Mouse (Mus musculus) G1E-ER4 (cell line): ENCODE measurements around the gene H2-Q4. TPM values are rescaled to one million over a fixed set of nuclear protein-coding genes. Genes with fewer than 3 reads are reported as not detected.
"Not testable (repeated sequence)": the region's sequence is repeated elsewhere in the genome, so short reads cannot be mapped to it uniquely, and the experiment has no call there.

Experiments used
- GATA1 ChIP-seq: IDR thresholded peaks from one replicate; pipeline ENCODE4 v1.8.0; 2012; ENCODE audit warnings: low read length, inconsistent platforms
- polyA plus RNA-seq: library from polyadenylated mRNA; stranded (reverse); fragments of >175 nt; gene quantifications from 2 replicates; pipeline ENCODE4 v1.2.3, GENCODE M21; 2012

The H2-Q4 gene
- not detected in 2 replicates for polyA plus RNA-seq

- TF ChIP-seq GATA1 = no peak
Observed at GRCm38 (mm10) chr17:35379369-35379728, at the start of gene H2-Q4. Gene H2-Q4, plus strand, starts transcription at chr17:35379617.

- no peak for TF ChIP-seq GATA1
Observed at GRCm38 (mm10) chr17:35342071-35342671, 37.2 kb upstream of the H2-Q4 start, which contains the start of gene H2-Q2. Gene H2-Q2, plus strand, starts transcription at chr17:35342242.

- no peak for TF ChIP-seq GATA1
Observed at GRCm38 (mm10) chr17:35342711-35343476, 36.5 kb upstream of the H2-Q4 start.

- no peak for TF ChIP-seq GATA1
Observed at GRCm38 (mm10) chr17:35354071-35354470, 25.3 kb upstream of the H2-Q4 start.

GRCm38 (mm10) chr17:35357086-35357485, 22.3 kb upstream of the H2-Q4 start:
- no peak for TF ChIP-seq GATA1

GRCm38 (mm10) chr17:35358763-35359469, 20.5 kb upstream of the H2-Q4 start:
- no peak for TF ChIP-seq GATA1

GRCm38 (mm10) chr17:35359470-35359862, 20.0 kb upstream of the H2-Q4 start:
- TF ChIP-seq GATA1 = no peak

- TF ChIP-seq GATA1 = no peak
Observed at GRCm38 (mm10) chr17:35379729-35380451, 473 bp downstream of the H2-Q4 start.

- no peak for TF ChIP-seq GATA1
Observed at GRCm38 (mm10) chr17:35418772-35419171, 39.4 kb downstream of the H2-Q4 start.

GRCm38 (mm10) chr17:35424624-35425416, 45.4 kb downstream of the H2-Q4 start, which contains the start of gene H2-Q6:
Gene H2-Q6, plus strand, starts transcription at chr17:35424850.
- TF ChIP-seq GATA1 = not testable (repeated sequence)

Other genes with a start within 250 kb of the H2-Q4 start
- gene Apom, start 247.6 kb upstream of the H2-Q4 start, polyA plus RNA-seq = 0.23 and 0.27 TPM in 2 replicates
- gene Bag6, start 244.4 kb upstream of the H2-Q4 start, polyA plus RNA-seq = 685 and 826 TPM in 2 replicates
- gene Prrc2a, start 214.7 kb upstream of the H2-Q4 start, polyA plus RNA-seq = 1,478 and 1,496 TPM in 2 replicates
- gene Aif1, start 203.5 kb upstream of the H2-Q4 start, polyA plus RNA-seq = not detected in 2 replicates
- gene Lst1, start 191.2 kb upstream of the H2-Q4 start, polyA plus RNA-seq = 0.39 and 0.49 TPM in 2 replicates
- 0.09 and 0.12 TPM in 2 replicates for gene Ltb, start 185.2 kb upstream of the H2-Q4 start, polyA plus RNA-seq
- gene Tnf, start 177.6 kb upstream of the H2-Q4 start, polyA plus RNA-seq = not detected in 2 replicates
- gene Lta, start 174.3 kb upstream of the H2-Q4 start, polyA plus RNA-seq = not detected in 2 replicates
- not detected in 2 replicates for gene Gm16181, start 158.8 kb upstream of the H2-Q4 start, polyA plus RNA-seq
- gene Atp6v1g2, start 146.0 kb upstream of the H2-Q4 start, polyA plus RNA-seq = 2.2 and 2.7 TPM in 2 replicates
- 39.6 and 44.3 TPM in 2 replicates for gene Nfkbil1, start 143.8 kb upstream of the H2-Q4 start, polyA plus RNA-seq
- 326 and 338 TPM in 2 replicates for gene Ddx39b, start 137.9 kb upstream of the H2-Q4 start, polyA plus RNA-seq
- 56.7 and 69.0 TPM in 2 replicates for gene H2-D1, start 116.9 kb upstream of the H2-Q4 start, polyA plus RNA-seq
- gene H2-Q1, start 59.2 kb upstream of the H2-Q4 start, polyA plus RNA-seq = not detected in 2 replicates
- gene H2-Q2, start 37.4 kb upstream of the H2-Q4 start, polyA plus RNA-seq = not detected in 2 replicates
- not detected in 2 replicates for gene H2-Q6, start 45.2 kb downstream of the H2-Q4 start, polyA plus RNA-seq
- gene H2-Q7, start 59.5 kb downstream of the H2-Q4 start, polyA plus RNA-seq = not detected in 2 replicates
- gene H2-Q10, start 90.5 kb downstream of the H2-Q4 start, polyA plus RNA-seq = not detected in 2 replicates
- not detected in 2 replicates for gene Pou5f1, start 126.4 kb downstream of the H2-Q4 start, polyA plus RNA-seq
- gene Tcf19, start 137.2 kb downstream of the H2-Q4 start, polyA plus RNA-seq = 66.4 and 70.1 TPM in 2 replicates
- gene Cchcr1, start 137.5 kb downstream of the H2-Q4 start, polyA plus RNA-seq = 18.1 and 24.7 TPM in 2 replicates
- gene Psors1c2, start 153.6 kb downstream of the H2-Q4 start, polyA plus RNA-seq = 0.76 and 0.77 TPM in 2 replicates
- gene Cdsn, start 172.5 kb downstream of the H2-Q4 start, polyA plus RNA-seq = not detected in 2 replicates
- not detected in 2 replicates for gene 2300002M23Rik, start 187.8 kb downstream of the H2-Q4 start, polyA plus RNA-seq
- not detected in 2 replicates for gene Sfta2, start 221.9 kb downstream of the H2-Q4 start, polyA plus RNA-seq
- not detected in 2 replicates for gene Gm9573, start 247.0 kb downstream of the H2-Q4 start, polyA plus RNA-seq